Mouse (Mus musculus) heart, adult 18-20 months (tissue): ENCODE results near the gene Gnai2. TPM values are rescaled to one million over a fixed set of nuclear protein-coding genes. Genes with fewer than 3 reads are reported as not detected.

ENCODE experiments used
- DNase-seq, 2 experiments: peaks; one replicate each; pipeline ENCODE4 v3.0.0; 2021 to 2022; ENCODE audit warnings: mixed read lengths in 1 of 2
- long read RNA-seq, 2 experiments: library from polyadenylated mRNA; stranded (forward); transcript quantifications; one replicate each; pipeline ENCODE4 v2.0.0; 2021
- total RNA-seq, 2 experiments: library from RNA; stranded (reverse); gene quantifications; 2 replicates each; pipeline ENCODE4 v1.2.3; 2021

The Gnai2 gene
- total RNA-seq: 100 to 1,000 TPM; 241 to 253 TPM
- long read RNA-seq, experiment 1, transcript Gnai2-201 (9 exons, 2,215 nt): major isoform, 106 of 161 reads
- long read RNA-seq, experiment 1, transcript Gnai2-206 (2 exons, 595 nt): minor isoform, 9 of 161 reads
- long read RNA-seq, experiment 1, transcript Gnai2-202 (9 exons, 1,777 nt): minor isoform, 17 of 161 reads
- long read RNA-seq, experiment 1, partial matches to known transcripts: 22 of 161 reads
- long read RNA-seq, experiment 1, other reads (novel, unspliced or antisense): 7 of 161 reads
- long read RNA-seq, experiment 2, transcript Gnai2-201 (9 exons, 2,215 nt): major isoform, 34 of 75 reads
- long read RNA-seq, experiment 2, transcript Gnai2-202 (9 exons, 1,777 nt): minor isoform, 5 of 75 reads
- long read RNA-seq, experiment 2, transcript Gnai2-206 (2 exons, 595 nt): minor isoform, 11 of 75 reads
- long read RNA-seq, experiment 2, partial matches to known transcripts: 24 of 75 reads
- long read RNA-seq, experiment 2, other reads (novel, unspliced or antisense): 1 of 75 reads

DNA sequence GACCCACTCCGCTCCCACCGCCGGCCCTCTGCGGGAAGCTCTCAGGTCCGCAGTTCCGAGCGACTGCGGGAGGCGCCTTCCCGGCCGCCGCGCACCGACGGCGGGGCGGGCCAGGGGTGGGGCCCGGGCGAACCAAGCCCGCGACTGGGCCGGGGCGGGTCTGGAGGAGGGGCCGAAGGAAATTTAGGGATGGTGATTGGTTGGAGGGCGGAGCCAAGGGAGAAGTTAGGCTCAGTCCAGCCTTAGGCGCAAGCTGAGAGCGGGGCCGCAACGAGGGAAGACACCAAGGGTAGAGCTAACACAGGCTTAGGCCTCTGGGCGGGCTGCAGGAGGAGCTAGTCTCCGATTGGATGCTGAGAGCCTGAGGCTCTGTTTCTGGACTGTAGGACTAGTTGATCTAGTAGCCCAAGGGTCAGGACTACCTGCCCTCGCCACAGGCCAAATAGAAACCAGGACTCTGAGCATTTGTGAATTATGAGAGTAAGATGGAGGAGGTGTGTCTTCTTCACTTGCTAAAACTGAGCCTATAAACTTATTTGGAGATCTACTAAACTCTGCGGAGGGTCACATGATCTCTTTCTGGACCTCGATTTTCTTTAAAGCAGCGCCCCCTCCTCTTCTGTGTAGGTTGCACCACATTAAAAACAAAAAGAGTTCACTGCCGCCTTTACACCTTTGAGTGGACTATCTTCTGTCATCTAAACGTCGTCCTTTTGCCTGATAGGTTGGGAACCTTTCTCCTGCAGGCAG, at the start of gene Gnai2:
TSS of gene Gnai2 (minus strand) at position 89 of the 750 bp plus-strand sequence.
- DNase-seq: peak; percentile 98 to 99

DNA sequence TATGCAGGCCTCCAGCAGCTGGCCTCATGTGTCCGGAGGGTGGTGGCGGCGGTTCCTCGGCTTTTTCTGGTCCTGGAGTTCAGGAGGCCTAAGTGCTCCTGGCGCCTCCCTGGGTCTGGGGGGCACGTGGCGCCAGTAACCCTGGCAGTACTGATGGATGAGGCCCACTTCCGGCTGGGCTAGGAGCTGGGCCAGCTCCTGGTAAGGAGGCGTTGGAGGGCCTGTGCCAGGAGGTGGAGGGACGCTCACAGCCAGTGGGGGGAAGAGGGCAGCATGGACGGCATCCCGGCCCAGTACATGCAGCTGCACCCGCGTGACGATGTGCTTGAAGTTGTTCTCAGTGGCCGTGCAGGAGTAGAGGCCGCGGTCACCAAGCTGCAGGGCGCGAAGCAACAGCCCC, 47.2 kb upstream of the Gnai2 start:
- DNase-seq: no peak

DNA sequence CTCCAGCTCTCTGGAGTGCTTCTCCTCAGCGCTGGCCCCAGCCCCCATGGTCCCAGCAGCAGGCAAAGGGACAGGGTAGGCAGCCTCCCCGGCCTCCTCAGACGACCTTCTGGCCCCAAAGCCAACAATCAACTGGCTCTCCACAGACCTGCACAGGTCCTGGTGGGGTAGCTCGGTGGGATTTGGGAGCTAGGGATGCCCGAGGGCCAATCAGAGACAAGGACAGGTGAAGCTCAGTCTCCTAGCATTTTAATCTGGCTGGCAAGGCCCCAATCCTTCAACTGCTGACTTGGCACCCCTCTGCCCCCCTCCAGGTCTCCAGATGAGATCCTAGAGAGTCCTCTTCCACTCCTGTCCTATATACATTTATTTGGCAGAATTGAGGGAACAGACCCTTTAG, 44.3 kb upstream of the Gnai2 start, which contains the start of gene Gnat1:
TSS of gene Gnat1 (minus strand) at position 212 of the 400 bp plus-strand sequence.
- no peak for DNase-seq

DNA sequence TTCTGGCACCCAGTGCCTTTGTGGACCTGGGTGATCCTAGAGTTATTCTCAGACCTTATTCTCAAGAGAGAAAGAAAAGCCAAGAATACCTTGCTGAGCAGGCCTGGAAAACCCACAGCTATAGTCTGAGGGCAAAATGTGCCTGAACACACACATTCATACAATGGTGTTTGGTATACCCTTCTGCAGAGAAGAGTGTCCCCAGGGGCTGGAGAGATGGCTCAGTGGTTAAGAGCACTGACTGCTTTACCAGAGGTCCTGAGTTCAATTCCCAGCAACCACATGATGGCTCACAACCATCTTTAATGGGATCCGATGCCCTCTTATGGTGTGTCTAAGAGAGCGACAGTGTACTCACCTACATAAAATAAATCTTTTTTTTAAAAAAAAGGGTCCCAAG, 43.7 kb upstream of the Gnai2 start:
- DNase-seq: no peak

DNA sequence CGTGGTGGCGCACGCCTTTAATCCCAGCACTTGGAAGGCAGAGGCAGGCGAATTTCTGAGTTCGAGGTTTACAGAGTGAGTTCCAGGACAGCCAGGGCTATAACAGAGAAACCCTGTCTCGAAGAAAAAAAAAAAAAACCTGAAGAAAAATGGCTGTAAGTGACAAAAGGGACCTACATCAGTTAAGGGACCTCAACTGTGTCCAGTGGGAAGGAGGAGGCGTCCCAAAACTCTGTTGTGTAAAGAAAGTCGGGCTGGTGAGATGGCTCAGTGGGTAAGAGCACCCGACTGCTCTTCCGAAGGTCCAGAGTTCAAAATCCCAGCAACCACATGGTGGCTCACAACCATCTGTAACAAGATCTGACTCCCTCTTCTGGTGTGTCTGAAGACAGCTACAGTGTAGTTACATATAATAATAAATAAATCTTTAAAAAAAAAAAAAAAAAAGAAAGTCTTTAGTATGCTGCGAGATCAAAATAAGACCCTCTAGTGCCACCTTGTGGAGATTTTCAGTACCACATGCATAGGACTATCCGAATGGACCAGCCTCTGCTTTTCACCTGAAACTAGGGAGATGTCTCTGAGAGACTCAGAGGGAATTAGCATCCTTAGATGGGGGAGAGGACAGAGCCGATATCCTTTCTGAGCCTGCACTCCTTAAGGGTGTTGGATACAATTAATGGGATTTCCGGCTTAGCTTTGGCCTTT, 42.8 kb upstream of the Gnai2 start:
- DNase-seq: peak; percentile 78 to 91

DNA sequence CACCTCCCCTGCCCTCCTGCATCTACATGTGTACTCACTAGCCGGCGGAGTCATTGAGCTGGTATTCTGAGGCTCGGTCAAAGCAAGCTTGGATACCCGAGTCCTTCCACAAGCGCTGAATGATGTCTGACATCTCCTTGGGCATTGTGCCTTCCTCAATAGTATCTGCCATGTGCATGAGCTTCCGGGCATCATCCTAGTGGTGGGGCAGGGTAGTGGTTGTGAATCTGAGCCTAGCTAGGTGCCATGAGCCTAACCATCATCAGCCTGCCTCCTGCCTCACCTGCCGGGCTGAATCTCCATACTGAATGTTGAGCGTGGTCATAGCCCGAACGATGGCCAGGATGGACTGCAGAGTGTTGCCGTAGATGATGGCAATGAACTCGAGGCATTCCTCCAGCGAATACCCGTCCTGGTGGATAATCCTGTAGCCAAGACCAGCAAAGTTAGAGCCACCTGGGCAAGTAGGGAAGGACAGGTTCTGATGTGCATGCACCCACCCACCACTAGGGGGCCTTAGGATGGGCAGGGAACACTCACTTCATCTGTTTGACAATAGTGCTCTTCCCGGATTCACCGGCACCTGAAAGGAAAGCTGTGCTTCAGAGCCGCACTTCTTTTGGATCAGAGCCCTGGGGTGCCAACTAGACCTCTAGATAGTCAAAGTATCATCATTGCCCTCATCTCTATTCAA, 42.1 kb upstream of the Gnai2 start:
- peak in 1 of 2 experiments; percentile 65 for DNase-seq

DNA sequence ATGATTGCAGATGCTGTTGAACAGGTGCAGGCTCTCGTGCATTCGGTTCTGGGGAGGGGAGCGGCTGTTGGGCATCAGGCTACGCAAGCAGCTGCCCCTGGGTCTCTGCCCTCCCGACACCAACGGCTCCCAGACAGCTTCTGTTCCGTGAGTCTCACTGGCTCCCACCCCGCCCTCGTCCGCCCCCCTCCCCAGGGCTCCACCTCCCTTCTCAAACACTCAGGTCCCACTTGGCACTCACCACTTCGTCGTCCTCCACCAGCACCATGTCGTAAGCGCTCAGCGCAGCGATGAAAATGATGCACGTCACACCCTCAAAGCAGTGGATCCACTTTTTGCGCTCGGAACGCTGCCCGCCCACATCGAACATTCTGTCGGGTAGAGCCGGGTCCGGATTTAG, 41.1 kb upstream of the Gnai2 start:
- DNase-seq: no peak

DNA sequence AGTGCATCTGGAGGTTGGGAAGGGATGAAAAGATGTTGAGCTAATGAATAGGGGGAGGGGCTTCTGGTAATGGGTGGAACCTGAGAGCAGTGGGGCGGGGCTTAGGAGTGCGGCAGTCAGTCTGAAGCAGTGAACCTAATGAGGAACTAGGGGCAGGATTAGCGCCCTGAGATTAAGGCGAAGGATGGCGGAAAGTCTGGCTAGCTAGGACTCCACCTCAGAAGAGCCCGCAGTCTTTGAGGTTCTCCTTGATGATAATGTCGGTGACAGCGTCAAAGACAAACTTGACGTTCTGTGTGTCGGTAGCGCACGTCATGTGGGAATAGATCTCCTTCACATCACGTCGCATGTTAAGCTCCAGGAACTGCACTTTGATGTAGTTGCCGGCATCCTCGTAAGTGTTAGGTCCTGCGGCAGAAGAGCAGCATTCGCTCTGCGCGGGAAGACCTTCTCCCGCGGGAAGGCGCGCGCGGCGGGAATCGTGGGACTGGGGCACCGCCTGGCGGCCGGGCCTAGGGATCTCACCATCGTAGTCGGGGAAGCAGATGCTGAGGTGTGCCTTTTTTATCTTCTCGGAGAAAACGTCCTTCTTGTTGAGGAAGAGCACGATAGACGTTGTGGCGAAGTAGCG, 40.6 kb upstream of the Gnai2 start:
- DNase-seq: peak; percentile 74 to 84

DNA sequence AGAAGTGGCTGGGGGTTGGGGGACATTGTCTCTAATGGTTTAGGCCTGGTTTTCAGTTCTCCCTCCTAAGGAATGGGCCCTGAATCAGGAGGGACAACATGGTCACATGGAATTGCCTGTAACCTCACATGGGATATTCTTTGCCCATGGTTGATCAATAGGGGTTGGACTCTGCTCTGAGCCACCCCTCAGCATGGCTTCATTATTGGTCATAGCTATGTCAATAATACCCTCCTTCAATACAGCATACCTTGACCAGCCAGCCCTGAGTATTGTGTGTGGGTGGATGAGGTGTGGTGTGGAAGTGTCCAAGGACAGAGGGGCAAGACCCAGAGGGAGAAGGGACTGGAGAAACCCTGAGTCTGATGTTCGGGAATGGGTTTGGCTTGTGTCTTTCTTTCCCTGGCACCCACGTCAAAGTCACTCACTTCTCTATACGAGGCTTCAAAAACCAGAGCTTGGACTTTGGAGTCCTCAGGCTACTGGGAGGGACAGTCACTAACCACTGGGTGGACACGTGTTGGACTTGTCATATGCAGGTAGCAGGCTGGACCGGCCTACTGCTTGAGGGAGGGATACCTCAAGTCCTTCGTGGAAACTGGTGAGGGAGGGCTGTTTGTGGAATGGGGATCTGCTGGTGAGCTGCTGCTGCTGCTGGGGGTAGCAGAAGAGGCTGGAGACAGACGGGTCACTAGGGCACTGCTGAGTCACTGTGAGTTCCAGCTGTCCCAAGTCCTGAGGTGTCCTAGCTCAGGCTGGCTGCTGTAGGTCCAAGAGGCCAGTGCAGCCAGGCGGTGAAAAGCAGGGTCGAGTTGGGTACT, 39.7 kb upstream of the Gnai2 start:
- no peak for DNase-seq

DNA sequence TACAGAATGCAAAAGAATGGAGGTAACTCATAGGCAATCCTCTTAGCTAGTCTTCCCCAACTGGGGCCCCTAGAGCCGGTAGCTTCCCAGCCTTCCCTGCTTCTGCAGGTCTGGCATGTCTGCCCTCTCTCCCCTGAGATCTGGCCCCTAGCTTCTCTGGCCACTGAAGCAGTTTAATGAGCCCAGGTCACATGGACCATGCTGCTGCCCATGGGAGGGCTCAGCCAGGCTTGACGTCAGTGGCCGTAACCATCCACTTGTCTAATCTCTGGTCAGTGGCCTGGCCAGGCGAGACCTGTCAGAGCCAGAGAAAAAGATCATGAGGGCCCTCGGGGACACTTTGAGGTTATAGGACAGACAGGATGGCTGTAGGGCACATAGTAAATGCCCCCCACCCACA, 35.1 kb upstream of the Gnai2 start:
- peak; percentile 78 to 86 for DNase-seq

DNA sequence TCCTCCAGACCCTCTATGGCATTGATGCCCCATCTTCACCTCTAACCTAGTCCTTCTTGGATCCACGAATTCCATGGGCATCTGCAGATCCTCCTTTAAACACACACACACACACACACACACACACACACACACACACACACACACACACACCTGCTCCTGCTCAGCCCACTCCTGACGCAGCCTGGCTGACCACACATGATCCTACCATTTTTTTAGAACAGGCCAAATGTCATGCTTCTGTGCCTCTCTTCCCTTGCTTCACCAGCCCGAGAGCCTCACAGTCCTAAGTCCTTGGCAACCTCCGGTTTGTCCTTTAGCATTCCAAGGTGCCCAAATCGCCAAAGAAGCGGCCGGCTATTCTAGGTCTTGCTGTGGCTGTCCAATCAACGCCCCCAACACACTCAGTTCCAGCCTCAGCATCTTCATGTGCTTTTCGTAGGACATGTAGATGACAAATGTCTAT, 34.3 kb upstream of the Gnai2 start, which contains the start of gene Slc38a3:
TSS of gene Slc38a3 (minus strand) at position 51 of the 466 bp plus-strand sequence.
- no peak for DNase-seq

DNA sequence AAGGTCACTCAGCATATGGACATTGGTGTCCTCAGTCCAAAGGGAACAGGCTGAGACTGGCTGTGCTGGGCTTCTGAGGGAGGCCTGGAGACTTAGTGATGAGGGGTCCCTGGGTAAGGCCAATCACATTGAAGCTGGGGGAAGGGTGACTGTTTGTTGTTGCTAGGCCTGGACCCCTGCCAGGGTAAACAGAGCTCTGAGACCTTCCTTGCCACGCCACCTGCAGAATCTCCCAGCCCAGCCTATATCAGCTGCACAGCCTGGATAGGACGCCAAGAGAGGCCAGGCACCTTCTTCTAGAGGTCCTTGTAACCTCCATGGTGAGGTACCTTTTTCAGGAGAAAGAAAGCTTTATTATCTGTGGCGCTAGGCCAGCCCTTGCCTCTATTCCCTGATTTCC, 33.7 kb upstream of the Gnai2 start:
- DNase-seq: no peak

DNA sequence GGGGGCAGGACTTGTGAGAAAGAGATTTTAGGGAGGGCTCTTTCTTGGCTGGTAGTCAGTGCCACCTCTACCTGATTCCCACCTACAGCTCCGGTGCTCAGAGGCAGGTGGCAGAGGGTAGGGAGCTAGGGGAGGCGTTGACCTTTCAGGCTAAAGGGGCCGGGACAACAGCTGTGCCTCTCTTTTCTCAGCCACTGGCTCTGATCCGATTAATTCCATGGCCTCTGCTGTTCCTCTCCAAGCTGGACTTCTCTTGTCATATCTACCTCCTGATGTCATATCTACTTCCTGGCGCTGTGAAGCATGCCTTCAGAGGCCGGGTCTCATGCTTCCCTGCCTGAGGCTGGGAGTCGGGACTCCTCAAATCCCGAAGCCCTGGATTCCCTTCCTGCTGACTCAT, 32.8 kb upstream of the Gnai2 start:
- no peak for DNase-seq

DNA sequence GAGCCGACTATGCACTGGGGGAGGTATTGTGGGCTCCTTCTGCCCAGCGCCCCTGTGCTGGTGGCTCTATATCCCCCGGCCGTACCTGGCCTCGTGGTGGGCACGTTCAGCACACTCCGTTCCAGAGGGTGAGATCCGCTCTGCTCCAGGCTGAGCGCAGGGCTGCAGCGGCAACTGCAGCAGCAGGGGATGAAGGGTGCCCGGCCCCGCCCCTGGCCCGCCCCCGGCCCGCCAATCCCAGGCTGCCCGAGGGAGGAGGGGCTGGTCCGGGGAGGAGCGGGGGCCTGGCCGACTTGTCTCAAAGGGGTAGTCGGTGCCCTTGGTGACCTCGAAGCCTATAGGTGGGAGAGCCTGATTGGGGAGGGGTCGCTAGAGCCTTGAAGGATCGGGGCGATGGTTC, 32.1 kb upstream of the Gnai2 start:
- DNase-seq: peak; percentile 77 to 78

DNA sequence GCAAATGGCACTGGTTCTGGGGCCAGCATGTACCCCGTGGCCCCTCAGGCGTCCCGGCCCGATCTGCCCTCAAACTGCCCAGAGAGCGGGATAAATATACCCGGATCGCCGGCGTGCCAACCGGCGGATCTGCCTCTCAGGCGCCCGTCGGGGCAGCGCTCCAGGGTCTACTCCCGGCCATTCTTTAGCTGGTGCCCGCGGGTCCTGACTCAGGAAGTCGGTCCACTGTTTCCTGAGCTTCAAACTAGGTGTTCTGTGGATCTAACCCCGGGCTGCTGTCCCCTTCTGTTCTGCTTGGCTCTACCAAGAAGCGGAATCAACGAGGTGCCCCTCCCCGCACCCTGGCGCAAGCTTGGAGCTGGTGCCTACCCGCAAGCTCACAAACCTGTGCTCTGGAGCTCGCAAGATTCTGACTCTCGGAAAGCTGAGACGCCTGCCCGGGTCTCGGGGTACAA, 31.6 kb upstream of the Gnai2 start:
- DNase-seq: peak; percentile 49 to 57

DNA sequence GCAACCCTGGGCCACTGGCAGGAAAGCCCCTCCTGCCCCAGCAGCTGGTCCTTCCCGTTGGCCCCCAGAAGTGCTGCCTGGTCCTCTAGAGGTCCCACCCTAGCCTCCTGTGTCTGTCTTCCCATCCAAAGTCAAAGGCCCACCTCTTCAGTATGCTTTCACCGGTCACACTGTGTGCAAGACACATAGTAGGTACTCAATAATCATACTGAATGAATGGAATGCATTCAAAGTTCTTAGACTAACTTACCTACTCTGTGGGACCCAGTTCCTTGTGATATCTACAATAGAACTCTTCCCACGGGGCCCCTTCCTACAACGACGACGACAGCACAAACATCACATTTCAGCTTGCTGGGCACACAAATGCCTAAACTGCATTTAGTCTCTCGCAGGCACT, 30.1 kb upstream of the Gnai2 start:
- no peak for DNase-seq

DNA sequence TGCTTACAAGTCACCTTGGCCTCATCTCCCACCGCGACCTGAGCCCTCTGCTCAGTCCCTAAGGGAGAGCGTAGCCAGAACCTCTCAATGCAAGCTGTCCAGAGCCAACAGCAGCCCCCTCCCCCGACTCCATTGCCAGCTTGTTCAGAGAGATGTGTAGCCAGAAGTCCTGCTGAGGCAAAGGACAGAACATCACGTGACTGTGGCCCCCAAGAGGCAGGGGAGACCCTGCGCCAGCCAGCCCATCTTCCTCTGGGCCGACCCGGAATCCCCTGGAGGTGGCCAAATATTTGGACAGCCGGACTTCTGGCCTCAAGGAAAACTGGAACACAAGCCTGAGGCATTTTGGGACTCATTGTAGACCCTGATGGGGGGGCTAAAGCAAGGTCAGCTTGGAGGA, 28.4 kb upstream of the Gnai2 start:
- DNase-seq: no peak

DNA sequence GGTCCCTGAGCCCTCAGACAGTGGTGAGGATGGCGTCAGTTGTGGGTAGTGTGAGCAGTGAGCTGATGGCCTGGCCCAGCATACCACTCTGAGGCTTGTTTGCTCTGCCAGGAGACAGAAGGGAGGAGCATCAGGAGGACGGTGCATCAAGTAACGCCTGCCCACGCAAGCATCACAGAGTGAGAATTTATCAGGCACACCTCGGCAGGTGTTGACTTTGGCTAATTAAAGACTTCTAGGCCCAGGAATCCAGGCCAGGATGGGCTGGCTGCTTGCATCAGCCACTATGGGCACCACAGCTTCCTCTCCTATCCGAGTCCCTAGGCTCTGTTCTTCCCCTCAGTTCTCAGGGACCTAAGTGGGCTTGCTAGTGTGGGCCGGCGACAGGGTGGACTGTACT, 27.2 kb upstream of the Gnai2 start:
- no peak for DNase-seq

DNA sequence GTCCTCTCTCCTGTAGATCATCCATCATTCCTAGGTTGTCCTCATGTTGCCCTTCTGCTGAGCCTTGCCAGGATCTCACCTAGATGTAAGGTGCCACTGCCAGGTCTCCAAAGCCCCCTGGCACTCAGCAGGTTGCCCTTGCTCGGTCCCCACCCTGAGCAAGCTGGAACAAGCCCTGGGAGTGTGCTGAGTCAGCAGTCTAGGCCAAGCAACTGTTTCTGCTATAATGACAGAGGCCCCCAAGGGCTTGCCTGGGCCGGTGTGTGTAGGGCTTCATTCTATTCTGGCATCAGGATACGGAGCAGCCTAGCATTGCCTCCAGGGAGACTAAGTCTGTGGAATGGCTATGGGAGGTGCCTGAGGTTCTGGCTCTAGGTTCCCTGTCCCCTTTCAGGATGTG, 25.6 kb upstream of the Gnai2 start:
- no peak for DNase-seq

DNA sequence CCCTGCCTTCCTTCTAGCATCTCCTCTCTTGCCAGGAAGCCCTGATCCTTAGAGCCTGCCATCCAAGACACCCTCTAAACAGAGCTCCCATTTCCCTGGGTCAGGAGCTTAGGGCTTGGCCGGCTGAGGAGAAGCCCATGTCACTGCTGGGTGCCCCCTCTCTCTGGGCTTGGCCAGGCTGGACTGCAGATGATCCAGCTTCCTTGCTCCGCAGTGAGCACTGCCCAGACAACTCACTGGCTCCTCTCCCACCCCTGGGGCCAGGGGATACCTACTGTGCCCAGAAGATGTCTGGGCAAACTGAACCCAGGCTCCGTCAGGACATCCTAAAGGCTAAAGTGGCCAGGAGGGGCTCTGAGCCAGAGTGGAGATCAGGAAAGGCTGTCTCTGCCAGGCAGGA, 24.8 kb upstream of the Gnai2 start:
- DNase-seq: no peak
